Mouse (Mus musculus) 3134 (cell line): ENCODE results near the gene Fmn2.

Experiments
- DNase-seq: peaks from one replicate; pipeline ENCODE4 v3.0.0-alpha.2; 2011; ENCODE audit warnings: low spot score; ENCODE audit not compliant: insufficient read length; ENCODE audit errors: extremely low read depth

Gene Fmn2

GRCm38 (mm10) chr1:174555412-174555811 lies 53.8 kb downstream of the Fmn2 start:
- no peak for DNase-seq

GRCm38 (mm10) chr1:174557211-174557610 lies 55.6 kb downstream of the Fmn2 start:
- DNase-seq: no peak

GRCm38 (mm10) chr1:174557841-174558240 lies 56.2 kb downstream of the Fmn2 start:
- DNase-seq: no peak

GRCm38 (mm10) chr1:174558488-174558887 lies 56.9 kb downstream of the Fmn2 start:
- DNase-seq: no peak

- DNase-seq: no peak
These were observed 62.9 kb downstream of the Fmn2 start for GRCm38 (mm10) chr1:174564561-174564960.

DNA sequence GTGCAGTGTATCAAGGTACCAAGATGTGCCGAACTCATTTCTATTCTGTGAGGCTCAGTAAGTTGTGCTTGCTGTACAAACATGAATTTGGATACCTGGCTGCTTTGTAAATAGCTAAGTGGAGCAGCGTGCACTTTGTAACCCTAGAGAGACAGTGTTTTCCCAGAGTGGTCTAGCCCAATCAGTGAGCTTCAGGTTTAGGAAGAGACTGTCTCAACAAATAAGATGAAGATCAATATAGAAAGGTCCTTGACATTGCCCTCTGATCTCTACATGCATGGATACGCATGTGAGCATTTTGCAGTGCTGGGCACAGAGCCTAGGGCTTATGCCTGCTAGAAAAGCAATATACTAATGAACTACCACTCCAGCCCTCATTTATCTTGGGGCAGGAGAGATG lies 67.0 kb downstream of the Fmn2 start:
- DNase-seq: no peak

DNA sequence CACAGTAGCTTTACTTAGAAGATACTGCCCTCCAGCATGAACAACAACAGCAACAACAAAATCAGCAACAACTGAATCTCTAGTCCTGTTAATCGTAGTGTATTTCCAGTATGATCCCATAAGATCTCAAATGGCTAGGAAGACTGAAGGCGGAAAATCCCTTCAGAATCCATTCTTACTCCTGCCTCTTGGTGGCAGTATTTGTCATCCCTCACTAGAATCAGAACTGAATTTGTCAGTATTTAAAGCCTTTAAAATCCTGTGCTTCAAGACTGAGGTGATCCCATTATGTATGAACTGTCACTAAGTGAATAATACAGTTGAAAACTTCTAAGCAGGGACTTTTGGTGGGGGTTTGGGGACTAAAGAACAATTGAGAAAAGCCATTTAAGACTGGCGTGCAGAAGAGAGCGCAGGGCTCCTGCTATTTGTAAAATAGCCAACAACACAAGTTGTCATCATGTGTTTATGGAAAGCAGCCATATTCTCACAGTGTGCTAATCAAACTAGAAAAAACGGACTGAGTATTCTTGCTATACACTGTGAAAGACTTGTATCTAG lies 90.9 kb downstream of the Fmn2 start:
- DNase-seq: no peak

- no peak for DNase-seq
These were observed 93.4 kb downstream of the Fmn2 start for GRCm38 (mm10) chr1:174594989-174595388.

- no peak for DNase-seq
These were observed 95.9 kb downstream of the Fmn2 start for GRCm38 (mm10) chr1:174597495-174597894.

DNA sequence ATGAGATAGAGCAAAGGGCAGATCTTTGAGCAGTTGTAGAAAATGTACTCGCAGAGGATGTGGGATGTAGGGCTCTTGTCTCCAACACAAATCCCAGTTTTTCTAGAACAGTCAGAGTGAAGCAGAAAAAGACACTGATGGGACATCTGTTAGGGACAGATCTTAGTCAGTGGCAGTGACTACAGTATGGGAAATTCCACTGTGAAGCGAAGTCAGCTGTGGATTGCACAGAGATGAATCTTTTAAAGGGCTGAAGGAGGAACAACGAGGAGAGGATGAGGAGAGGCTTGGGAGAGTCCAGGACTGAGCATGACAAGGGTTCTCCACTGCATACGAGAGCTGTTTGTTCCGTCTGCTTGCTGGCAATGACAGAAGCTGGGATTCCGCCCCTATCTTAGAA lies 96.6 kb downstream of the Fmn2 start:
- no peak for DNase-seq

GRCm38 (mm10) chr1:174600041-174600440 lies 98.4 kb downstream of the Fmn2 start:
- no peak for DNase-seq

GRCm38 (mm10) chr1:174600620-174601019 lies 99.0 kb downstream of the Fmn2 start:
- no peak for DNase-seq

DNA sequence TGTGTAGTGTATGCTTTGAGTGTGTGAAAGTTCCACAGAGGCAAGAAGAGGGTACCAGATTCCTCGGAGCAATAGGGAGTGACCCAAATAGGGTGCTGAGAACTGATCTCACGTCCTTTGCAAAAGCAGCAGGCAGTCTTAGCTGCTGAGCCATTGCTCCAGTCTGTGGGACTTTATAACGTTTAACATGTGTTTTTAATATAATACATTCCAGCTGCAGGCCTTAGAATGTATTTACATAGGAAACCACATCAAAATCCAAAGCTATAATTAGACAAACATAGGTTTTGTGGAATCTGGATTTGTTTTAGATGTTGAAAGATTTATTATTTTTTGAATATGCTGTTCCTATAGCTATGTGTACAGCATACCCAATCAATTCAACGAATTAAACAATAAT lies 115.7 kb downstream of the Fmn2 start:
- no peak for DNase-seq

DNA sequence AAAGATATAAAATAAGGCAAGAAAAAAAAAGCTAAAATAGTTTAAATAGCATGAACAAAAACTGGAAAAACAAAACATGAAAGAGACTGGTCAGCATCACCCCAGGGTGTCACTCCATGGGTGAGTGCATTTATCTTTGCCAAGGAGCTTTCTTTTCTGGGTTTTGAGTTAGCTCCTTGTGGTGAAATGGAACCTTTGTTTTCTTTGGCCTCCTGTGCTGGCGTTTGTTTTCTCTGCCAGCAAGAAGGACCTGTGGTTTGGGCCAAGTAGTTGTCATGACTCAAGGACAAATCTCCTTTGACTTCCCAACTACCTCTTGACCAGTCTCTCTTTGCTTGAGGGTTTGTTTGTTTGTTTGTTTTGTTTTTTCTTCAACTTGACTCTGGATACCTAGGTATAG lies 119.9 kb downstream of the Fmn2 start:
- DNase-seq: peak; percentile 3

DNA sequence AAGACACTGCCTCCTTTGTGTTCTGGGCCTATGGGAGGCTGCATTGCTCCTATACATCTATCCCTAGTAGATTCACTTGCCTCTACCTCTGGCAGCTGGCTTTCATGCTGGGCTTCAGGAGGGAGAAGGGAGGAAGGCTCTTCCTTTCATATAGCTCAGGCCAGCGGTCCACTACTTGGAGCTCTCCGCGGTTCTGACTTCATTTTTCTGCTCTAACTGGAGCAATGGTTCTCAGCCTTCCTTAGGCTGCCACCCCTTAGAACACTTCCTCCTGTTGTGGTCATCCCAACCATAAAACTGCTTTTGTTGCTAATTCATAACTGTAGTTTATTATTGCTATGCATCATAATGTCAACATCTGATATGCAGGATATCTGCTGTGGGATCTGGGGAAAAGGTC lies 121.4 kb downstream of the Fmn2 start:
- no peak for DNase-seq

- no peak for DNase-seq
These were observed 128.4 kb downstream of the Fmn2 start for GRCm38 (mm10) chr1:174630074-174630473.

- no peak for DNase-seq
These were observed 134.7 kb downstream of the Fmn2 start for GRCm38 (mm10) chr1:174636291-174636690.

GRCm38 (mm10) chr1:174637564-174638085 lies 136.0 kb downstream of the Fmn2 start:
- no peak for DNase-seq

- no peak for DNase-seq
These were observed 139.3 kb downstream of the Fmn2 start for GRCm38 (mm10) chr1:174640901-174641300.

DNA sequence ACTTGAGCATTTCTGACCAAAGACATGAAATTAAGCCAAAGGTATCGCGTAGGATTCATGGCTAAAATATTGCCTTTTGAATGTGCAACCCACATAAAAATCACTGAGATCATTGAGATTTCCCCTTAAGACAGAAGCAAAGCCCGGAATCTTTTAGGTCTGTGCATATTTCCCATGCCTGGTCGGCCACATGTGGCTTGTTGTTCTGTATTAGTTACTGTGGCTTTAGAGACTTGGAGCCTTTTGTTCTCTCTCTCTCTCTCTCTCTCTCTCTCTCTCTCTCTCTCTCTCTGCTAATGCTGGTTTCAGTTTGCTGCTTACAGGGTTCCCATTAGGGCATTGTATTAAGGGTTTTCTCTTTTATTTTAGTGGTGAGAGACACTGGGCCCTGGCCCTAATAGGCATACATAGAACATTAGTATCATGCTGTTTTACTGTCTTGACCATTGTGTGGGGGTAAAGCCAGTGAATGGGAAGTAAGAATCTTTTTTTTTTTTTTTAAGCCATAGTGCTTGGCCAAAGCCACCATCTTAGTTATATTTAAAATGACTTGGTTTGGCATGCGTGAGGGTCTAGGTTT lies 141.9 kb downstream of the Fmn2 start:
- DNase-seq: no peak

- DNase-seq: no peak
These were observed 147.8 kb downstream of the Fmn2 start for GRCm38 (mm10) chr1:174649421-174649826.

- no peak for DNase-seq
These were observed 152.9 kb downstream of the Fmn2 start for GRCm38 (mm10) chr1:174654565-174654964.

GRCm38 (mm10) chr1:174655354-174655753 lies 153.7 kb downstream of the Fmn2 start:
- no peak for DNase-seq
